Mouse (Mus musculus) gastrocnemius, adult 2 months (tissue): ENCODE measurements around the gene Gas2l3. TPM values are rescaled to one million over a fixed set of nuclear protein-coding genes. Genes with fewer than 3 reads are reported as not detected.

Experiments used
- DNase-seq: peaks from one replicate; pipeline ENCODE4 v3.0.0; 2022
- H3K27ac ChIP-seq: fragments of 200-600 bp; 2 replicates; pipeline ENCODE4 v1.8.1; 2022; ENCODE audit warnings: mild to moderate bottlenecking
- H3K4me3 ChIP-seq: fragments of 200-600 bp; 2 replicates; pipeline ENCODE4 v1.8.1; 2022; ENCODE audit warnings: mild to moderate bottlenecking, moderate library complexity
- CTCF ChIP-seq: fragments of 200-600 bp; IDR thresholded peaks from 2 replicates; pipeline ENCODE4 v1.8.1; 2022; ENCODE audit warnings: antibody characterized with exemption, mild to moderate bottlenecking, moderate library complexity
- intact Hi-C: fragments of 180-260 bp; cut with DNase I; formaldehyde crosslinking; loops from one replicate; pipeline ENCODE4 v1.15.1; 2025
- long read RNA-seq, 2 experiments: library from polyadenylated mRNA; stranded (forward); transcript quantifications; one replicate each; pipeline ENCODE4 v2.0.0; 2021
- total RNA-seq, 2 experiments: library from RNA; stranded (reverse); gene quantifications; 2 replicates each; pipeline ENCODE4 v1.2.3; 2021

The Gas2l3 gene
- under 1 TPM; 0.89 to 0.95 TPM for total RNA-seq
- long read RNA-seq, experiment 1, result 0 reads
- long read RNA-seq, experiment 2, result 0 reads

DNA sequence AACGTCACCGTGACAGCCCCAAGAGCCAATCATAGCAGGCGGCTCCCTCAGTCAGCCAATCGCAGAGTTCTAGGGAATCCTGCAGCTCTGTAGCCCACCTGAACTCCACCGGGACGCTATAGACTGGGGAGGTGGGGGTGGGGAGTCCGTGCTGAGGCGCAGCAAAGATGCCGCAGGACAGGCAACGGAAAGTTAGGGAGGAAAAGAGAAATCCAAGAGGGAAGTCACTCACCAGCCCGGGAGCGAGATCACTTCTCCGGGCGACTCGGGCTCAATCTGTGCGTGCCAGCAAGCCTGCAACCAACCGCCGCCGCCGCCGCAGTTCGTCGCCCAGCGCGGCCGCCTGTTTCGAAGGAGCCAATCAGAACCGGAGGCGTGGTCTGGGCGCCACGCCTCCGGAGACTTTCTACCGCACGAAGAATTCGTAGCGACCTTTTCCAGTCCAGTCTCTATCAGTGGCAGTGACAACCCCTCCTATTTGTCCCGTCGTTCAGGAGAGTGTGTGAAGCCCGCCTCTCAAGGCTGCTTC, at the start of gene Gas2l3:
TSS of gene Gas2l3 (minus strand) at position 345 of the 529 bp plus-strand sequence.
- intact Hi-C loops, result no loop called here
- Histone ChIP-seq H3K27ac (peak within 1 kb of the TSS; percentile 71), H3K4me3 (peak within 1 kb of the TSS; percentile 80)
- no peak for TF ChIP-seq CTCF
- peak; percentile 90 for DNase-seq

DNA sequence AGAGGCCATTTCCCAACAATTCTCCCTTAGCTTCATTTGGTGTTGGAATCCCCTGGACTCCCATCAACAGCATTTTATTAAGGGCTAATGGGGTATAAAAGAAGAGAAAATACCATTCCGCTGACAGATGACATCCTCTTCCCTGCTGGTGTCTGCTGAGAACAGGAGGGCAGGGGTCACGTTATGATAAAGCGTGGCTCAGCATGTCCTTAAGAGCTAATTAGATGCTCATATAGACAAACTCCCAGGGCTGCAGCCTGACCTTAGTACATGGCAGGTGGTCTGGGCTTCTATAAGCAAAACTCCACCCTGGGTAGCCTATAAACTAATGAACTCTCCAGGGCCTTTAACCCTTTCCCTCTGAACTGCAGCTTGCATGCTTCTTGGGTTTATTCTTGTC, 47.6 kb upstream of the Gas2l3 start:
- no peak for DNase-seq
- H3K4me3 ChIP-seq, result no peak overlapping the region
- no peak overlapping the region for H3K27ac ChIP-seq
- TF ChIP-seq CTCF, result no peak
- intact Hi-C loops, result no loop called here

DNA sequence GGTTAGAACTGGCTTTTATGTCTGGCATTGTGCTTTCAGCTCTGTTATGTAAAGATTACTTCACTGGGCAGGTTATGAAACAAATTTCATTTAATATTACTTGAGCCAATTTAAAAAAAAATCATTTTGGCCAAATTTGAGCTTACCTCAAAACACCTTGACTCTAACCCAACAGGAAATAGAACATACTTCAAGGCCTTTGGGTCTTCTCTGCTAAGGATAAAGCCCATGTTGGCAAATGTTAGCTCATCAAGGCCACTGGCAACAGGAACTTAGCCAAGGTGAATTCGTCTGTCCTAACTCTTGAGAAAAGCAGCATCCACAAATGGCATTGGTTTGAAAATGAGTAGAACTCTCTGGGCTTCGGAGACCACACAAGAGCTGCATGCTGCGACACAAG, 46.5 kb upstream of the Gas2l3 start:
- intact Hi-C loops, result no loop called here
- no peak for TF ChIP-seq CTCF
- no peak overlapping the region for H3K27ac ChIP-seq
- DNase-seq, result no peak
- H3K4me3 ChIP-seq, result no peak overlapping the region

DNA sequence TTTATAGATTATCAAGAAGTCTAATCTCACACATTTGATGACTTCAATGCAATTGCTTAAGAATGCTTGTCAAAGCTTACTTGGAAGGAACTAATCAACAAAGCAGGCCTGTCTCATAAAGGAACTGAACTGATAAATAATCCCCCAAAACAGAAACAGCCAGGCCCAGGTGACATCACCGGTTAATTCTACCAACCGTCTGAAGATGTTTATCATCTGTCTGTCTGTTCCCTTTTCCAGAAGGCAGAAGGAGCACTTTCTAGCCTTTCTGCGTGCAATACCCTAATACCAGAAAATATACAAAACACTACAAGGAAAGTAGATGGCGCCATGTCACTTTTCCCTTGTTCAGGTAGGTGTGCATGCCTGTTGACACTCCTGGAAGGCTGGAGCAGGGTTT, 45.7 kb upstream of the Gas2l3 start:
- no peak for DNase-seq
- Histone ChIP-seq H3K27ac (no peak overlapping the region), H3K4me3 (no peak overlapping the region)
- TF ChIP-seq CTCF, result no peak
- intact Hi-C loops, result no loop called here

DNA sequence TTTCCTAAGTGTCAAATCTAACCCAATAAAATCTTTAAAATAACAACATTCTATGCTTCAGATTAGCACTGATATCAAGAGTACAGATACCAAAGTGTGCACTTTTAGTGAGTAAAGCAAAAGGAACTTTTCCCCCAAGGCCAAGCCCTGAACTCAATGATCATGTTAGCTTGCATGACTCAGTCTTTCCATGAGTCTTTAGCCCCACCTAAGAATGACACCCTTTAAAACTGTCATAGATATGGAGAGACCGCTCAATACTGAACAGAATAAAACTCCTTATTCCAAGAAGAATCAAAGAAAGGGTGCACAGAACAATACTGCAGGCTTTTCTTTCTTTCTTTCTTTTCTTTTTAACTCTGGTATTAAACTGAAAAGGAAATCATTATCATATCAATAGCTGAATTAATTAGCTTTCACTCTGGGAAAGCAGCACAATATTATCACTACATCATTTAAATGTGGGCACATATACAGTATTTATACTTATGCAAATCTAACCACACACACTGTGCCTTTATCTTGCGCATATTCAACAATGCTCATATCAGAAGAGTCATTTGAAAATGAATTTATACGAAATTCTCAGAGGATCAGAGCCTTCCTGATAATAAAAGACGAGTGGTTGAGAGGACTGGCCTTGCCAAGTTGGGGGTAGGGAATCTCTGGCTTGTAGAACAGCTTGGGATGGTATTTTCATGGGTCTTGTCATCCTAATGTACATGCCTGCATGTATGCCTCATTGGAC, 43.4 kb upstream of the Gas2l3 start:
- DNase-seq, result no peak
- intact Hi-C loops, result no loop called here
- H3K27ac ChIP-seq, result no peak overlapping the region
- no peak overlapping the region for H3K4me3 ChIP-seq
- no peak for TF ChIP-seq CTCF

DNA sequence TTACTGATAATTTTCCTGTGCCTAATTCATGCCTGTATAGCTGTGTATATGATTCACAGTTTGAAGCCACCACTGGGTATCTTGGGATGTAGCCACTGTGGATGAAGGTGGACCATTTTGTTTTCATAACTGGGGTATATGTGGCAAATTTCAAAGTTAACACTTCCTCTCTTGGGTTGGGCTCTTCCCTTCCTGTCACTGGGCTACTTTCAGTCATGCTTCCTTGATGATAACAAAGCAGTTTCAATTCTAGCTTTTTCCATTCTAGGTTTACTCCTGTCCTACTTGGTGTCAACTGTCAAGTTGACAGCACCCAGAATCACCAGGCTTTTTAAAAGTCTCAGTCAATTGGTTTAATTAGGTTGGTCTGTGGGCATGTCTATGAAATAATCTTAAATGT, 41.1 kb upstream of the Gas2l3 start:
- intact Hi-C loops, result no loop called here
- H3K27ac ChIP-seq, result no peak overlapping the region
- no peak for DNase-seq
- no peak for TF ChIP-seq CTCF
- H3K4me3 ChIP-seq, result no peak overlapping the region

DNA sequence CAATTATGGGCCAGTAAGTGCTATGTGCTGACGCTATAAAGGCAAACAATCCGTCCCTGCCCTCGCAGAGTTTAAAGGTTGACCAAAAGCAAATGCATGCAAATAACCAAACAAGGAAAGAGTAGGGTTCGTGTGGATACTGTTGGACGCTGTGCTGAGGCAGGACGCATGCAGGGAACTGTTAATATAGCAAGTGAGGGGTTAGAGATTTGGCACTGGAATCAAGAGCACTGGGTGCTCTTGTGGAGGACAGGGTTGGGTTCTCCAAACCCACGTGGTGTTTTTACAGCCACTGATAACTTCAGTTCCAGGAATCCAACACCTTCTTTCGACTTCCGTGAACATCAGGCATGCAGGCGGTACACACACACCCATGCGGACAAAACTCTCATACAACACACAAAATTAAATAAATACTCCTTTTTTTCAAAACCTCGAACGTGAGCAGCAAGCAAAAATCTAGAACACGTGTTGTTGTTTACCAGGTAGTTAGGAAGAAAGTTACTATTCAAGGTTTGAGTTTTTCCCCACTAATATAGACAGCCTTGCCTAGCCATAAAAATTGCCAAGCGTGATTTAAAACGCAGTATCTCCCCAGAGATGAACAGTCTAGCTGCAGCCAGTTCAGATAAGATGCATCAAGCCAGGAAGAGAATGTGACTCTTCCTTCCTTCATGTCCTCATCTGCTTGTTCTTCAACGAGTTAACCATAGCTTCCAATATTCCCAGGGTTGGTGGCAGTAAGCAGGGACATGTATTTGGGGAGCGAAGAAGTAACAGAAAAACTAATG, 40.2 kb upstream of the Gas2l3 start:
- DNase-seq, result no peak
- H3K27ac ChIP-seq, result no peak overlapping the region
- intact Hi-C loops, result no loop called here
- no peak overlapping the region for H3K4me3 ChIP-seq
- TF ChIP-seq CTCF, result no peak

DNA sequence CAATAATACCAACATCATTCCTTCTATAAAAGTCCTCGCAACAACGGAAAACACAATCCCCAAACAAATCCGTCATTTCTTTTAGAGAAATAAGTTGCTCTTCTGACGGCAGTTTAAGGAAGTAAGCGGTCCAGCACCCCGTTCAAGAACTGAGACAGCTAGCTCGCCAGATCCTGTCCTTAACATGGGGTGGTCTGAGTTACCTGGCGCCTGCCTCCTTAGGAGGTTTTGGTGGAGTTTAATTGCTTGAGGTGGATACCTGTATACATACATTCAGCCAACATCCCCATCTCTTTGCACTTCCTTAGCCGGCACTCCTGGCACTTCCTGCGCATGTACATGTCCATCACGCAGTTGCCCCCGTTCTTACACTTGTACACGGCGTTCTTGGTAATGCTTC, 39.3 kb upstream of the Gas2l3 start:
- H3K27ac ChIP-seq, result no peak overlapping the region
- DNase-seq, result no peak
- no peak for TF ChIP-seq CTCF
- no peak overlapping the region for H3K4me3 ChIP-seq
- intact Hi-C loops, result no loop called here

DNA sequence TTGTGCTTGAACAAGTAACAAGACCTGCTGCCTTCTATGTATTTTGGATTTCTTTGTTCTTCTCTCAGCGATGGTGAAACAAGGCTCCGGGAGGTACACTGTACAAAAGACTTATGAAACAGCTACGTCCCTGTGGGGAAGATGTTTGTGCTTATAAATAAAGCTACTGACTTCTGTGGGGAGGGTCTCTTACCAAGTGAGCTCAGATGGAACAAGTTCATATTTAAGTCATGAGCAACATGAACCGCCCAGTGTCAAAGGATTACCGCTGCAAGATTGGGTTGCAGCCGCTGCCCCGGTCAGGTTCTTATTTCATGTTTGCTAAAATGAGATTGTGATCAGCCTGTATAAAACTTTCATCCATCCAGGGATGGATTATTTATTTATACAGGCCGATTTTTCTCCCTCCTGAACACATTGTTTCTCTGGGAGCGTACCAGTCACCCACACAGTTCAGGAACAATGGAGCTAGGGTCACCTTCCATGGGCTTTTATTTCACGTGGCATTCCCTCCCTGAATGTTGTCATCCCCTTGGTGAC, 38.4 kb upstream of the Gas2l3 start:
- no peak for TF ChIP-seq CTCF
- Histone ChIP-seq H3K4me3 (no peak overlapping the region), H3K27ac (no peak overlapping the region)
- no peak for DNase-seq
- intact Hi-C loops, result no loop called here

DNA sequence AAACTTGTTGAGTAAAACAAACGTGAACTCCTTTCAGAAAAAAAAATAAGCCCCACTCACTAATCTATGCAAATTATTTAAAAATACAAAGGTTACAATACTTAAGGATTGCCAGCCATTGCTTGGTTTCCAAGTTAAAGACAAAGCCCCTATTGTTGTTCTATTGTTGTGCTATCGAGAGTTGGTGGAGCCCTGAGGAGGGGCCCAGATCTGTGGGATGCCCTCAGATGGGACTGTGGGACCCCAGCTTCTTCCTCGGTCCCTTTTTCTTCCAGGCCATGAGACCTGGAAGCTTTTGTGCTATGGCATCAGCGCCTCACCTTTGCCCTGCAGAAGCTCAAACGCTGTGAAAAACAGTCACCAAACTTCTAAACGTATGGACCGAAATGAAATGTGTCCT, 37.9 kb upstream of the Gas2l3 start:
- Histone ChIP-seq H3K27ac (no peak overlapping the region), H3K4me3 (no peak overlapping the region)
- intact Hi-C loops, result no loop called here
- no peak for TF ChIP-seq CTCF
- no peak for DNase-seq

DNA sequence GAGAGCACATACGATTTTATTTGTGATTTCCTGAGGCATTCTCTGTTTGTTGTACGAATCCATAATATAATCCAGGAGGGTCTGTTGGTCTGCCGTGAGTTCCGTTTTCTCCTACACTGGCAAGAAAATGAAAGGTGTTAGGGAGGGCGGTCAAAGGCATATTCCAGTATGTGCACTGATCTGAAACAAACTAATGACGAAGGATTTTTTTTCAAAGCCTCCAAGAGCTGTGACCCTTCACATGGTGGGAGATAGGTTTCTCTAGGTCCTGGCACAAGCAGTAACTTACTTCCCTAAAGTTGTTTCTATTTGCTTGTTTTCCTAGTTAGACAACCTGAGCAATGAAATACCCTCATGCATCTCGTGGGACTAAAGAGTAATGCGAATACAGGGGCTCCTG, 35.0 kb upstream of the Gas2l3 start:
- Histone ChIP-seq H3K27ac (no peak overlapping the region), H3K4me3 (no peak overlapping the region)
- intact Hi-C loops, result no loop called here
- no peak for TF ChIP-seq CTCF
- DNase-seq, result no peak

DNA sequence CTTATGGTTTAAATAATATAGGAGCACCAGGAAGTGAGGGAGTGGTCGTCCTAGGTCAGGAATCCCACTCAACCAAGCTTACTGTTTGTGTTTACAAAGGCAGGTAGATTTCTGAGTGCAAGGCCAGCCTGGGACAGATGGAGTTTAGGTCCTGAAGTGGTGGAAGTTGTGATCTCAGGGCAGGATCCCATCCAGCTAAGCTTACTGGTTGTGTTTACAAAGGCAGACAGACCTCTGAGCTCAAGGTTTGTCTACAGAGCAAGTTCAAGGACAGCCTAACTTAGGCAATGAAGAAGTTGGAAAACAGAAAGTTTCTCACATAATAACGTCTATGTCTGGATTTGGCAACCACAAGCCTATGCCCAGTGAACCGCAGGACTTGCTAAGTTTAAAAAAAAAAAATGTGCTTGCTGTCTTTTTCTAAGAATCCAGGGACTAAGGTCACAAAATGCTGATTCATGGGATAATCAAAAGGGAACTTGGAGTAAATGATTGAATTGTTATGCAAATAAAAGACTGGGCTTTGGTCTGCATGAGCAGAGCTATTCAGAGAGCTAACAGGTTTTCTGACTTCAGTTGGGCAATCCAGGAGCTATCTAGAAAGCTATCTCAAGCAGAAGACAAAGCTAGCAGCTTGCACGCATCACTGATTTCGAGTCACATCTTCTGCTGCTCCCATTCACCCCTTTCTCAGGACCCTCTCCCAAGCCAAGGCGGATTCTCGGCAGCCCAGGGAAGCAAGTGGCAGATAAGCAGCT, 27.0 kb upstream of the Gas2l3 start:
- DNase-seq, result no peak
- no peak overlapping the region for H3K27ac ChIP-seq
- no peak overlapping the region for H3K4me3 ChIP-seq
- TF ChIP-seq CTCF, result no peak
- intact Hi-C loops, result no loop called here
